Mouse (Mus musculus) adrenal gland, postnatal 25 days (tissue): Measurements from ENCODE around the gene Tpra1. TPM values are rescaled to one million over a fixed set of nuclear protein-coding genes. Genes with fewer than 3 reads are reported as not detected.

ENCODE experiments used
- DNase-seq: peaks from one replicate; pipeline ENCODE4 v3.0.0; 2021; ENCODE audit warnings: mixed read lengths
- total RNA-seq: library from RNA; stranded (reverse); gene quantifications from 2 replicates; pipeline ENCODE4 v1.2.3, GENCODE M21; 2021

Gene Tpra1
- total RNA-seq, 1 experiment from 2014 or later, result 136 TPM

- DNase-seq, result no peak
These were observed 54.7 kb downstream of the Tpra1 start for GRCm38 (mm10) chr6:88956725-88957124.

- no peak for DNase-seq
These were observed 55.3 kb downstream of the Tpra1 start for GRCm38 (mm10) chr6:88957313-88957712.

GRCm38 (mm10) chr6:88957801-88958211, 55.8 kb downstream of the Tpra1 start:
- DNase-seq, result no peak

- DNase-seq, result no peak
These were observed 56.3 kb downstream of the Tpra1 start for GRCm38 (mm10) chr6:88958305-88958704.

- DNase-seq, result peak; percentile 49
These were observed 57.8 kb downstream of the Tpra1 start for GRCm38 (mm10) chr6:88959834-88960233.

- no peak for DNase-seq
These were observed 58.9 kb downstream of the Tpra1 start for GRCm38 (mm10) chr6:88960941-88961340.

Other genes starting within 250 kb of the Tpra1 start
- gene Mgll, start 177.8 kb upstream of the Tpra1 start, total RNA-seq, result 164 and 179 TPM in 2 replicates
- gene Abtb1, start 60.3 kb upstream of the Tpra1 start, total RNA-seq, result 40.6 and 43.0 TPM in 2 replicates
- gene Podxl2, start 27.2 kb upstream of the Tpra1 start, total RNA-seq, result 31.4 and 33.5 TPM in 2 replicates
- gene Mcm2, start 3.5 kb upstream of the Tpra1 start, total RNA-seq, result 48.6 and 50.9 TPM in 2 replicates